Mouse (Mus musculus): ENCODE data around the gene Peli3. TPM values are rescaled to one million over a fixed set of nuclear protein-coding genes. Genes with fewer than 3 reads are reported as not detected.

Gene Peli3
- polyA plus RNA-seq, 1 experiment from 2014 or later: 3.0 TPM

DNA sequence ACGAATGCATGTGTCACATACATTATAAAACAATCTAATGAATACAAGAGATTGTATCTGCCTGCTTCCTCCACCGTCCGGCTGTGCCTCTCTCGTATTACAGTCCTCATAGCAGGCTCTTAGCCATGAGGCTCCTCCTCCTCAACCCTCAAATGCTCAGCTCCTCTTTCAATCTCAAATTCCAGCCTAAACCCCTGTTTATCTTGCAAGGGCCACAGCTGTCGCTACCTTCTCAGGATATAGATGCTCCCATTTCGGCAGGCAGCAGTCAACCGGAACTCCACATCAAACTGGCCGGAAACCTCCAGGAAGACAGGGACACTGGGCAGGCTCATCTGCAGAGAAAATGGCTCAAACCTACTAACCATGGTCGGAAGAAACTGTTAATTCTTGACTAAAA lies 44.0 kb downstream of the Peli3 start:
- Histone ChIP-seq H3K27me3 (ENCODE audit: control insufficient read depth, insufficient read depth, low read length) (no peaks in the 10 kb centered on the region), H3K36me3 (ENCODE audit: control insufficient read depth, insufficient read depth, low read length) (no peaks in the 10 kb centered on the region), H3K27ac (ENCODE audit: low read depth, low read length) (no peak overlapping the region), H3K9ac (ENCODE audit: low read depth, low read length) (no peak overlapping the region), H3K4me2 (replicated peaks; ENCODE audit: low read depth, low read length) (no peak overlapping the region), H3K4me1 (replicated peaks; ENCODE audit: control insufficient read depth, insufficient read depth, low read length) (no peaks in the 10 kb centered on the region), H3K9me3 (ENCODE audit: control insufficient read depth, low read length) (no peaks in the 10 kb centered on the region), H3K4me3 (ENCODE audit: low read depth, low read length) (no peak overlapping the region)
- ATAC-seq (ENCODE audit: low FRiP score) (no peak), DNase-seq (ENCODE audit: low spot score) (no peak)
- 77% methylated on average over 9 of the region's 9 CpGs for WGBS

DNA sequence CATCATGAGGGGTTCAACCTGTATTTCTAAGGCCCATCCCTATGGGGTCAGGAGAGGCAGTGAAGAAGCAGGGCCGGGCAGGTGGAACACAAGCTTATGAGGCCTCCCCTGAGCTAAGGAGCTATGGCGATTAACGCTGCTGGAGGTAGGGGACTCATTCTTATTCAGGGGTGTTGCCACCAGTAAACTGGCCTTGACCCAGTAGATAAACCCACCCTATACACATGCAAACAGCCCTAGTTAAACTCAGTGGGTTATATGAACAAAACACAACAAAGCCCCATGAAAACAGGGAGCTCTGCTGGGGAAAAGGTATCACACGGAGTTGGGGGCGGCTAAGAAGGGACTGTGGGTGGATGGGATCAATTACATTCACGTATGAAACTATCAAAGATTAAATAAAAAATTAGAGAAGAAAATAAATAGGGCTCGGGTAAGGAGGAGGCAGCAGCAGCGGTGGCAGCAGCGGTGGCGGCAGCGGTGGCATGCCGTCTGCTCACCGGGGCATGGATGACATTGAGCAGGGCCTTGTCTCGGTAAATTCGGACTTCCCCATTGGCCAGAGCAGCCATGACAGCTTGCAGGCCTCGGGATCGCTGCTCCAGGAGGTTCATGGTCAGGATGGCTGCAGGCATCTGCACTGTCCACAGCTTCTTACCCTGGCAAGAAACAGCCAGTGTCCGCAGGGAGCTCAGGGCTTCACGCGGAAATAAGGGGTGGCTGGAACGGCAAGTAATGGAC lies 46.0 kb downstream of the Peli3 start:
- no peak overlapping the region for H3K9ac ChIP-seq (ENCODE audit: low read depth, low read length)
- 51% methylated on average over 21 of the region's 21 CpGs for WGBS
- H3K27ac ChIP-seq (ENCODE audit: low read depth, low read length): no peak overlapping the region

DNA sequence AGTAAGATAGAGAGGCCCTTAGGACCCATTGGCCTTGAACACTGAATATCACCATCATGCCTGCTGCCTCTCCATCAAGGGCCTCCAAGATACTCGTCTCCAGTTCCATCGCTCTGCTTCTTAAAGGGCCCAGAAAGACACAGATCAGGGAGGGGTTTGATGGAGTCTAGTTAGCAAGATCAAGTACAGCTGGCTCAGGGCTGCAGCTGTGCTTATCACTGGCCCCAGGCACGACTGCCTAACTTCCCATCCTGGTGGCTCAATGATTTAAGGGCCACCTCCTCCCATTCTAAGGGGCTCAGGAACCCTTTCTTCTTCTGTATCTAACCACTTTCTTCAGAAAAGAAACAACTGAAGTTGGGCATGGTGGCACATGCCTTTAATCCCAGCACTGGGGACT lies 51.1 kb downstream of the Peli3 start:
- H3K9ac ChIP-seq (ENCODE audit: low read depth, low read length): no peak overlapping the region
- no peak for DNase-seq (ENCODE audit: low spot score)
- WGBS: 79% methylated on average over 3 of the region's 3 CpGs
- H3K36me3 ChIP-seq (ENCODE audit: control insufficient read depth, insufficient read depth, low read length): peaks cover 4% of the 10 kb centered on the region; the same call in 1 of the 2 replicates
- H3K4me3 ChIP-seq (ENCODE audit: low read depth, low read length): no peak overlapping the region
- H3K27me3 ChIP-seq (ENCODE audit: control insufficient read depth, insufficient read depth, low read length): no peaks in the 10 kb centered on the region
- no peaks in the 10 kb centered on the region for H3K9me3 ChIP-seq (ENCODE audit: control insufficient read depth, low read length)
- no peak for ATAC-seq (ENCODE audit: low FRiP score)
- no peak overlapping the region for H3K4me2 ChIP-seq (replicated peaks; ENCODE audit: low read depth, low read length)
- no peak overlapping the region for H3K27ac ChIP-seq (ENCODE audit: low read depth, low read length)
- H3K4me1 ChIP-seq (replicated peaks; ENCODE audit: control insufficient read depth, insufficient read depth, low read length): no peaks in the 10 kb centered on the region

More for the DNA sequence above, 46.0 kb downstream of the Peli3 start:
- no peak overlapping the region for H3K4me2 ChIP-seq (replicated peaks; ENCODE audit: low read depth, low read length)
- H3K4me3 ChIP-seq (ENCODE audit: low read depth, low read length): no peak overlapping the region
- no peaks in the 10 kb centered on the region for H3K27me3 ChIP-seq (ENCODE audit: control insufficient read depth, insufficient read depth, low read length)
- no peaks in the 10 kb centered on the region for H3K9me3 ChIP-seq (ENCODE audit: control insufficient read depth, low read length)
- DNase-seq (ENCODE audit: low spot score) (no peak), ATAC-seq (ENCODE audit: low FRiP score) (no peak)
- H3K4me1 ChIP-seq (replicated peaks; ENCODE audit: control insufficient read depth, insufficient read depth, low read length): no peaks in the 10 kb centered on the region
- H3K36me3 ChIP-seq (ENCODE audit: control insufficient read depth, insufficient read depth, low read length): no peaks in the 10 kb centered on the region

DNA sequence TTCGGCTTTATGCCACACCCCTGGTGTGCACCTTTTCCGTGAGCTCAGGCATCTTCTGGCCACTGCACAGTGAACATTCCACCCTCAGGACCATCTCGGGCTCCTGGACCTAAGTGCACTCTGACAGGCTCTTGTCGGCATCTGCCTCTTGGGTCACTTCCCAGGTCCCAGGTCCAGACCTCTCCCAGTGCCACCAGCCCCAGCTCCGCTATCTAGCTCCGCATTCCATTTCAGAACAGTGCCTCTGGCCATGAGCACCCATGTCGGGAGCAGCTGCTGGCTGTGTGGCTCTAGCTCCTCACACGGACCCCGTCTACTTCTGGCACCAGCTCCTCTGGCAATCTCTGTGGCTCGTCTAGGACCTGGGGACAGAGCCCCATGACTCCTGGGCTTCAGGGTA lies 53.1 kb downstream of the Peli3 start:
- no peak overlapping the region for H3K9ac ChIP-seq (ENCODE audit: low read depth, low read length)
- no peaks in the 10 kb centered on the region for H3K4me1 ChIP-seq (replicated peaks; ENCODE audit: control insufficient read depth, insufficient read depth, low read length)
- WGBS: 85% methylated on average over 10 of the region's 10 CpGs

DNA sequence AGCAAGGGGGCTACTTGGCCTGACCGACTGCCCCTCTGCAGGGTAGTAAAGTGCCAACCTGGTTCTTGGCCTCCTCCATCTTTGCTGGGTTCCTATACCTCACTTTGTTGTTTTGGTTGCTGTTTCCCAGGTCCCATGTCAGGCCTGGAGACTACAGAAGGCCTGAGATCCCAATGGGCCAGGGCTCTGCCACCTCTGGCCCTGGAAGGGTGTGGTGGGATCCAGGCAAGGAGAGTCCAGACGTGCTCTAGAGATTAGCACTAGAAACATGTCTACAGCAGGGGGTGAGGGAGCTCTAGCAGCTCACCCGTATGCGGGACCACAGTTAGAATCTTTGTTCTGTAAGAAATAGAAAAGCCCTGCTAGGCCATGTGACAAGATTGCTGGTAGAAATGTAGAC lies 59.0 kb downstream of the Peli3 start:
- WGBS: 82% methylated on average over 4 of the region's 4 CpGs

More for the DNA sequence above, 53.1 kb downstream of the Peli3 start:
- no peak for DNase-seq (ENCODE audit: low spot score)
- no peak overlapping the region for H3K4me2 ChIP-seq (replicated peaks; ENCODE audit: low read depth, low read length)
- peaks cover 4% of the 10 kb centered on the region; the same call in 1 of the 2 replicates for H3K36me3 ChIP-seq (ENCODE audit: control insufficient read depth, insufficient read depth, low read length)
- no peak overlapping the region for H3K4me3 ChIP-seq (ENCODE audit: low read depth, low read length)
- no peak for ATAC-seq (ENCODE audit: low FRiP score)
- no peak overlapping the region for H3K27ac ChIP-seq (ENCODE audit: low read depth, low read length)
- H3K27me3 ChIP-seq (ENCODE audit: control insufficient read depth, insufficient read depth, low read length): no peaks in the 10 kb centered on the region
- no peaks in the 10 kb centered on the region for H3K9me3 ChIP-seq (ENCODE audit: control insufficient read depth, low read length)

More for the DNA sequence above, 59.0 kb downstream of the Peli3 start:
- no peak overlapping the region for H3K4me3 ChIP-seq (ENCODE audit: low read depth, low read length)
- DNase-seq (ENCODE audit: low spot score) (no peak), ATAC-seq (ENCODE audit: low FRiP score) (no peak)
- no peaks in the 10 kb centered on the region for H3K27me3 ChIP-seq (ENCODE audit: control insufficient read depth, insufficient read depth, low read length)
- no peak overlapping the region for H3K9ac ChIP-seq (ENCODE audit: low read depth, low read length)
- no peak overlapping the region for H3K4me2 ChIP-seq (replicated peaks; ENCODE audit: low read depth, low read length)
- no peaks in the 10 kb centered on the region for H3K36me3 ChIP-seq (ENCODE audit: control insufficient read depth, insufficient read depth, low read length)
- no peaks in the 10 kb centered on the region for H3K9me3 ChIP-seq (ENCODE audit: control insufficient read depth, low read length)
- H3K4me1 ChIP-seq (replicated peaks; ENCODE audit: control insufficient read depth, insufficient read depth, low read length): no peaks in the 10 kb centered on the region; the same call in 1 of the 2 replicates
- H3K27ac ChIP-seq (ENCODE audit: low read depth, low read length): no peak overlapping the region

Other genes starting within 250 kb of the Peli3 start
- 2.7 and 4.9 TPM in 2 replicates for gene Gm960, start 244.5 kb downstream of the Peli3 start, polyA plus RNA-seq (2014; fragmentation: Nextera tagmentation; extraction: Ambion mirVana)
- gene Sptbn2, start 232.0 kb downstream of the Peli3 start, polyA plus RNA-seq (2014; fragmentation: Nextera tagmentation; extraction: Ambion mirVana): 17.4 and 18.7 TPM in 2 replicates
- gene Rbm4b, start 186.6 kb downstream of the Peli3 start, polyA plus RNA-seq (2014; fragmentation: Nextera tagmentation; extraction: Ambion mirVana): 146 and 154 TPM in 2 replicates
- 107 and 117 TPM in 2 replicates for gene Rbm4, start 149.2 kb downstream of the Peli3 start, polyA plus RNA-seq (2014; fragmentation: Nextera tagmentation; extraction: Ambion mirVana)
- 22.4 and 37.1 TPM in 2 replicates for gene Gm21992, start 131.5 kb downstream of the Peli3 start, polyA plus RNA-seq (2014; fragmentation: Nextera tagmentation; extraction: Ambion mirVana)
- gene Rbm14, start 131.5 kb downstream of the Peli3 start, polyA plus RNA-seq (2014; fragmentation: Nextera tagmentation; extraction: Ambion mirVana): 92.9 and 98.4 TPM in 2 replicates
- gene Ccs, start 103.8 kb downstream of the Peli3 start, polyA plus RNA-seq (2014; fragmentation: Nextera tagmentation; extraction: Ambion mirVana): 39.1 and 43.7 TPM in 2 replicates
- gene Ccdc87, start 103.8 kb downstream of the Peli3 start, polyA plus RNA-seq (2014; fragmentation: Nextera tagmentation; extraction: Ambion mirVana): 0.33 and 0.34 TPM in 2 replicates
- 38.5 and 40.9 TPM in 2 replicates for gene Ctsf, start 88.0 kb downstream of the Peli3 start, polyA plus RNA-seq (2014; fragmentation: Nextera tagmentation; extraction: Ambion mirVana)
- 1.4 and 3.2 TPM in 2 replicates for gene Actn3, start 65.2 kb downstream of the Peli3 start, polyA plus RNA-seq (2014; fragmentation: Nextera tagmentation; extraction: Ambion mirVana)
- gene Zdhhc24, start 64.5 kb downstream of the Peli3 start, polyA plus RNA-seq (2014; fragmentation: Nextera tagmentation; extraction: Ambion mirVana): 14.1 and 16.3 TPM in 2 replicates
- 8.1 and 11.6 TPM in 2 replicates for gene Bbs1, start 36.5 kb downstream of the Peli3 start, polyA plus RNA-seq (2014; fragmentation: Nextera tagmentation; extraction: Ambion mirVana)
- gene Dpp3, start 14.8 kb downstream of the Peli3 start, polyA plus RNA-seq (2014; fragmentation: Nextera tagmentation; extraction: Ambion mirVana): 125 and 155 TPM in 2 replicates
- gene Mrpl11, start 19.0 kb upstream of the Peli3 start, polyA plus RNA-seq (2014; fragmentation: Nextera tagmentation; extraction: Ambion mirVana): 153 and 158 TPM in 2 replicates
- gene Npas4, start 47.2 kb upstream of the Peli3 start, polyA plus RNA-seq (2014; fragmentation: Nextera tagmentation; extraction: Ambion mirVana): 0.06 and 0.07 TPM in 2 replicates
- 3.8 and 4.1 TPM in 2 replicates for gene Slc29a2, start 80.7 kb upstream of the Peli3 start, polyA plus RNA-seq (2014; fragmentation: Nextera tagmentation; extraction: Ambion mirVana)
- gene B4gat1, start 95.7 kb upstream of the Peli3 start, polyA plus RNA-seq (2014; fragmentation: Nextera tagmentation; extraction: Ambion mirVana): 35.4 and 45.2 TPM in 2 replicates
- gene AC124502.3, start 95.8 kb upstream of the Peli3 start, polyA plus RNA-seq (2014; fragmentation: Nextera tagmentation; extraction: Ambion mirVana): 0.73 and 2.3 TPM in 2 replicates
- gene Brms1, start 98.2 kb upstream of the Peli3 start, polyA plus RNA-seq (2014; fragmentation: Nextera tagmentation; extraction: Ambion mirVana): 62.0 and 66.1 TPM in 2 replicates
- 0.80 and 1.7 TPM in 2 replicates for gene Rin1, start 107.4 kb upstream of the Peli3 start, polyA plus RNA-seq (2014; fragmentation: Nextera tagmentation; extraction: Ambion mirVana)
- 26.8 and 27.9 TPM in 2 replicates for gene Cd248, start 125.0 kb upstream of the Peli3 start, polyA plus RNA-seq (2014; fragmentation: Nextera tagmentation; extraction: Ambion mirVana)
- 1.6 and 1.8 TPM in 2 replicates for gene Tmem151a, start 142.4 kb upstream of the Peli3 start, polyA plus RNA-seq (2014; fragmentation: Nextera tagmentation; extraction: Ambion mirVana)
- gene Yif1a, start 145.4 kb upstream of the Peli3 start, polyA plus RNA-seq (2014; fragmentation: Nextera tagmentation; extraction: Ambion mirVana): 75.6 and 81.3 TPM in 2 replicates
- gene Cnih2, start 155.4 kb upstream of the Peli3 start, polyA plus RNA-seq (2014; fragmentation: Nextera tagmentation; extraction: Ambion mirVana): 126 and 128 TPM in 2 replicates
- gene Rab1b, start 163.9 kb upstream of the Peli3 start, polyA plus RNA-seq (2014; fragmentation: Nextera tagmentation; extraction: Ambion mirVana): 217 and 230 TPM in 2 replicates
- gene Klc2, start 175.4 kb upstream of the Peli3 start, polyA plus RNA-seq (2014; fragmentation: Nextera tagmentation; extraction: Ambion mirVana): 34.6 and 36.5 TPM in 2 replicates